Mouse (Mus musculus) CH12.LX (cell line): ENCODE results near the gene Cfap74.

Source experiments
- CTCF ChIP-seq, 2 experiments: IDR thresholded peaks in 1 of 2; conservative IDR thresholded peaks in 1 of 2; 2 replicates each; pipeline ENCODE4 v1.5.1; 2011 to 2012; ENCODE audit warnings: low read depth in 2 of 2, low read length in 2 of 2, improper control_type of control experiment in 1 of 2, inconsistent platforms in 1 of 2, mild to moderate bottlenecking in 1 of 2, moderate library complexity in 1 of 2
- KAT2A ChIP-seq: IDR thresholded peaks from 2 replicates; pipeline ENCODE4 v1.6.1; 2012; ENCODE audit warnings: low read length, improper control_type of control experiment, inconsistent platforms; ENCODE audit not compliant: insufficient replicate concordance
- MAFK ChIP-seq: IDR thresholded peaks from 2 replicates; pipeline ENCODE4 v1.6.1; 2011; ENCODE audit warnings: low read length, improper control_type of control experiment; ENCODE audit not compliant: insufficient replicate concordance
- NRF1 ChIP-seq: IDR thresholded peaks from 2 replicates; pipeline ENCODE4 v1.6.1; 2014; ENCODE audit warnings: low read depth, mild to moderate bottlenecking, inconsistent platforms, low read length, improper control_type of control experiment, moderate library complexity
- RAD21 ChIP-seq: IDR thresholded peaks from 2 replicates; pipeline ENCODE4 v1.6.1; 2011; ENCODE audit warnings: low read depth, mild to moderate bottlenecking, low read length, improper control_type of control experiment, moderate library complexity
- USF1 ChIP-seq: IDR thresholded peaks from 2 replicates; pipeline ENCODE4 v1.6.1; 2014; ENCODE audit warnings: low read depth, mild to moderate bottlenecking, inconsistent platforms, low read length, improper control_type of control experiment

DNA sequence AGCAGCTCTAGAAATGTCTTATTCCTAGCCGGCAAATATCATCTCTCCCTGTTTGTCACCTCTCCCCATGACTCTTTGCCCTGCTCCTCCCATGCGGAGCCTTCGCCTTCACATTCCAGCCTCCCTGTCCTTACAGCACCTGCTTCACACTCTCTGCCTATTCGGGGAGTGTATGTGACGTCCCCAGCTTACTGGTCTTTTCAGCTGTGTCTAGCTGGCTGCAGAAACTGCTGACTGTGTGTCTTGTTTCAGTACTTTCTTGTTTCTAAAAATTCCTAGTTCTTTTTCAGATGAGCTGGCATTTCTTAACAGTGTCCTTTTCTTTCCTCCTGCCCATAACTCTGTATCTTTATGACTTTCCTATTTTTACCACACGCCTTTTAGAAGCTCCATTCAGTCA is 23.4 kb downstream of the Cfap74 start:
- TF ChIP-seq USF1: no peak
- no peak for TF ChIP-seq RAD21
- no peak for TF ChIP-seq NRF1
- no peak for TF ChIP-seq CTCF (conservative IDR thresholded peaks at IDR 0.05 in 1 of 2, IDR thresholded peaks at IDR 0.05 in 1 of 2; ENCODE audit: low read depth in 2 of 2, low read length in 2 of 2)
- 0 out of 2 replicates have a peak, but pooled peaks have one; percentile 9 for TF ChIP-seq MAFK
- TF ChIP-seq KAT2A: no peak
